Mouse (Mus musculus) c-Kit-positive CD71-positive TER-119-negative erythroid progenitor cells, embryonic 14.5 days (primary cell): ENCODE measurements around the gene Lexm.
A peak's percentile ranks its signal among the peaks of the same experiment; 100 is the strongest.

Experiments used
- DNase-seq: peaks from one replicate; pipeline ENCODE4 v3.0.0-alpha.2; 2013; ENCODE audit warnings: low read depth

The Lexm gene

GRCm38 (mm10) chr4:106581865-106582204 lies 35.2 kb downstream of the Lexm start:
- DNase-seq, result no peak

GRCm38 (mm10) chr4:106581176-106581864 lies 35.7 kb downstream of the Lexm start:
- no peak for DNase-seq

GRCm38 (mm10) chr4:106577511-106577910 lies 39.5 kb downstream of the Lexm start:
- DNase-seq, result no peak

- no peak for DNase-seq
Observed at GRCm38 (mm10) chr4:106575022-106575421, 42.0 kb downstream of the Lexm start.

GRCm38 (mm10) chr4:106571081-106571724 lies 45.8 kb downstream of the Lexm start:
- no peak for DNase-seq

GRCm38 (mm10) chr4:106569680-106570079 lies 47.4 kb downstream of the Lexm start:
- no peak for DNase-seq

GRCm38 (mm10) chr4:106564161-106564560 lies 52.9 kb downstream of the Lexm start:
- no peak for DNase-seq

- no peak for DNase-seq
Observed at GRCm38 (mm10) chr4:106562837-106563790, 53.9 kb downstream of the Lexm start.

GRCm38 (mm10) chr4:106562006-106562405 lies 55.0 kb downstream of the Lexm start:
- DNase-seq, result peak; percentile 15

- DNase-seq, result peak; percentile 88
Observed at GRCm38 (mm10) chr4:106560846-106561781, 55.9 kb downstream of the Lexm start, which contains the start of gene Dhcr24. TSS of gene Dhcr24 (plus strand) at chr4:106561038.

GRCm38 (mm10) chr4:106560213-106560845 lies 56.7 kb downstream of the Lexm start:
- DNase-seq, result peak; percentile 13

- DNase-seq, result no peak
Observed at GRCm38 (mm10) chr4:106559343-106560212, 57.5 kb downstream of the Lexm start.

GRCm38 (mm10) chr4:106557978-106558377 lies 59.1 kb downstream of the Lexm start:
- DNase-seq, result no peak

GRCm38 (mm10) chr4:106557262-106557661 lies 59.8 kb downstream of the Lexm start:
- DNase-seq, result no peak

- DNase-seq, result no peak
Observed at GRCm38 (mm10) chr4:106550516-106551166, 66.4 kb downstream of the Lexm start.

- no peak for DNase-seq
Observed at GRCm38 (mm10) chr4:106548113-106548512, 68.9 kb downstream of the Lexm start.

GRCm38 (mm10) chr4:106546896-106547295 lies 70.1 kb downstream of the Lexm start:
- no peak for DNase-seq

- DNase-seq, result no peak
Observed at GRCm38 (mm10) chr4:106545817-106546373, 71.1 kb downstream of the Lexm start.

- DNase-seq, result no peak
Observed at GRCm38 (mm10) chr4:106542211-106542610, 74.8 kb downstream of the Lexm start.
